Mouse (Mus musculus) gonadal fat pad, adult 2 months (tissue): ENCODE measurements around the gene Nampt. TPM values are rescaled to one million over a fixed set of nuclear protein-coding genes. Genes with fewer than 3 reads are reported as not detected.

Experiments
- DNase-seq: peaks from one replicate; pipeline ENCODE4 v3.0.0-alpha.2; 2012; ENCODE audit warnings: low read depth
- polyA plus RNA-seq: library from polyadenylated mRNA; depleted of rRNA; stranded (reverse); fragments of >200 nt; gene quantifications from 2 replicates; pipeline ENCODE4 v1.2.3, GENCODE M21; 2012; rRNA removed

Nampt gene
- polyA plus RNA-seq, 1 experiment, result 19.4 TPM

DNA sequence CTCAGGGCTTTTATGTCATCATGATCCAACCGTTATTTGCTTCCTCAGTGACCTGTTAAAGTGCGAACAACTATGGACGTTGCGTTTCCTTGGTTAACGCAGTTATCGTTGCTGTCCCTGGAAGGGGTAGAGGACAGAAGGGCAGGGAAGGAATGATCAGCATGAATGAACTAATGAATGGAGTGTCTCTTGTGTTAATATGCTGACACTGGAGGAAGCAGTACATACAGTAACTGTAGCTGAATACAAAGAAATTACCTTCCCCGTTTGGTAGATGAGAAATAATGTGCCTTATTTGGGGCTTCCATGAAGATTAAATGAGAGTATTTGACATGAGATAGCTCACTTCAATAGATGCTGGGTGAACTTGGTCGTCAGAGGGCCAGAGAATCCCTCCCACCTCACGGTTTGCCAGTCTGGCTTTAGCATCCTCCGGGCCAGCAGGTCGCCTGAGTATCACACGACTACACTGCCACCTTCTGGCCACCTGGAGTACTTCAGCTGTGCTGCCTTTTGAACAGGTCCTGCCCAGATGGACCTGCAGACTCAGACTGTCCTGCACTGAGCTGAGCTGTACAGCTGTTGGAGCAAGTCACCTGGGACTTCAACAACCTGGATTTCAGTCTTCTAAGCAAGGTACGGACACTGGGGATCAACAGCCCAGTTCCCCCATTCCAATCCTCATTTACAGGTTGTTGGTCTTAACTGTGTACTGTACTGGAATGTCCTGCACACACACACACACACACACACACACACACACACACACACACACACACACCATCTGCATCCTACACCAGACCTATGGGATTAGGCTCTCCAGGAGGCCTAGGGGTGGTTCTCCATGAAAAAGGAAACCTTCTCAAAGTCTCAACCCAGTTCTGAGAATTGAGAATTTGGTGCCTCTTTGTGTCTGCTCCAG, 78.1 kb downstream of the Nampt start:
- DNase-seq, result no peak

DNA sequence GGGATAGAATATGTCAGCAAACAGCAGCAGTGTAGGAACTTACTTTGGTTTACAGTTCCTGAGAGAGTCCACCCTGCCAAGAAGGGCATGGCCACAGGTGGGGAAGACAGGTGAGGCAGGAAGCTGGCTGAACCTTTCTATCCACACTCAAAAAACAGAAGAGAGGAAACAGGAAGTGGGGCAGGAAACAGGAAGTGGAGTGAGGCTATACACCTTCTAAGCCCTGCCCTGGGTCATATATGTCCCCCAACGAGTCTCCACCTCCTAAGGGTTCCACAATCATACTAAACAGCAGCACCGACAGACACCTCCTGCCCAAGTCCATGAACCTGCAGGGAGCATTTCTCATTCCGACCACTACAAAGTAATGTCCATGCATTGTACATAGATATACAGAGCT, 81.7 kb downstream of the Nampt start:
- DNase-seq, result no peak

Other genes starting within 250 kb of the Nampt start
- gene Sypl, start 134.3 kb downstream of the Nampt start, polyA plus RNA-seq, result 108 and 139 TPM in 2 replicates